Mouse (Mus musculus): ENCODE results near the gene Hps4. TPM values are rescaled to one million over a fixed set of nuclear protein-coding genes. Genes with fewer than 3 reads are reported as not detected.

Gene Hps4
- polyA plus RNA-seq, 1 experiment from 2014 or later = 36.0 TPM

DNA sequence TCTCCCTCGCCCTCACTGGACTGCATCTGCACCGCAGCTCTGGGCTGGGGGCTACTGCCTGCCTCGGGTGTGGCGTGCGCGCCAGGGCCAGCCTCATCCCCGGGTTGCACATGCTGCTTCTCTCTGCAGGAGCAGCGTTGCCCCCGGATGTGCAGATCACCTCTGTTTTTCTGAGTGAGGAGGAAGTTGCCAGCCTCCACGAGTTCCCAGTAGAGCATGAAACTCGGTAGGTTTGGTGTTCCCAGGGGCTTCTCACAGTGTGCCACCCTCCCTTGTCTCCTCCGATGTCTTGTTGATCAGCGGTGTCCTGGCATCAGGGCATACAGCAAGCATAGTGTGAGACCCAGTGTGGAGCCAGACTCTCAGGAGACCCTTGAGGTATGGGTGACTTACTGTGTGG lies 26.4 kb downstream of the Hps4 start:
- Histone ChIP-seq H3K4me3 (replicated peaks; ENCODE audit: low read length) (no peak overlapping the region), H3K27me3 (ENCODE audit: control insufficient read depth, insufficient read depth, low read length) (no peaks in the 10 kb centered on the region), H3K4me1 (replicated peaks; ENCODE audit: control insufficient read depth, insufficient read depth, low read length) (peaks cover 37% of the 10 kb centered on the region), H3K9me3 (ENCODE audit: control insufficient read depth, low read length) (no peaks in the 10 kb centered on the region), H3K4me2 (replicated peaks) (no peak overlapping the region), H3K27ac (no peak overlapping the region), H3K9ac (no peak overlapping the region), H3K36me3 (replicated peaks; ENCODE audit: control insufficient read depth, insufficient read depth) (peaks cover 38% of the 10 kb centered on the region)
- ATAC-seq (ENCODE audit: low FRiP score) (no peak), DNase-seq (ENCODE audit: low spot score) (no peak)
- 79% methylated on average over 13 of the region's 13 CpGs for WGBS

DNA sequence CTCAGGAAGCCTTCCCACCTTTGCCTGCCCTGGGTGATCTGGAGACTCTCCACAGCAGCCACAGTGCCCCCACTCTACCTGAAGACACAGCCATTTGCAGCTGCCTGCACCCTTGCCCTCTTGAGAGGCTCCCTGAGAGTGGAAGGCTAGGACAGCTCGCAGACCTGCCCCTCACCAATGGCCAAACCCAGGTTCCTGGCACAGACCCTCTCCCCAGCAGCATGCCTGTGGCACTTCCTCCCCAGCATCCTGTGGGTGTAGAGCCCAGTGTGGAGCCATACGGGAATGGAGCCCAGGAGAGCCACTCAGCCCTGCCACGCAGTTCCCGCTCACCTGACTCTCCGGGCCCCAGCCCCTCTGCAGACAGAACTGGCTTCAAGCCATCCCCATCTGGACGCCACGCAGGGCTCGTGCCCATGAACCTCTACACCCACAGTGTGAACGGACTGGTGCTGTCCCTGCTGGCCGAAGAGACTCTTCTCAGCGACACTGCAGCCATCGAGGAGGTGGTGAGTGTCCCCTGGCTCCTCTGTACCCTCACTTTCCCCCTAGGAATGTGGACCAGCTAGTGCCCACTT lies 27.4 kb downstream of the Hps4 start:
- H3K36me3 ChIP-seq (replicated peaks; ENCODE audit: control insufficient read depth, insufficient read depth) = peaks cover 37% of the 10 kb centered on the region
- peak overlapping the region; percentile 88 for H3K27ac ChIP-seq
- H3K9ac ChIP-seq = no peak overlapping the region; the same call in 1 of the 2 replicates
- peaks cover 37% of the 10 kb centered on the region for H3K4me1 ChIP-seq (replicated peaks; ENCODE audit: control insufficient read depth, insufficient read depth, low read length)
- ATAC-seq (ENCODE audit: low FRiP score) = no peak
- 72% methylated on average over 12 of the region's 12 CpGs for WGBS
- no peak overlapping the region for H3K4me3 ChIP-seq (replicated peaks; ENCODE audit: low read length)
- no peaks in the 10 kb centered on the region for H3K27me3 ChIP-seq (ENCODE audit: control insufficient read depth, insufficient read depth, low read length)
- H3K4me2 ChIP-seq (replicated peaks) = no peak overlapping the region
- DNase-seq (ENCODE audit: low spot score) = no peak
- H3K9me3 ChIP-seq (ENCODE audit: control insufficient read depth, low read length) = no peaks in the 10 kb centered on the region

DNA sequence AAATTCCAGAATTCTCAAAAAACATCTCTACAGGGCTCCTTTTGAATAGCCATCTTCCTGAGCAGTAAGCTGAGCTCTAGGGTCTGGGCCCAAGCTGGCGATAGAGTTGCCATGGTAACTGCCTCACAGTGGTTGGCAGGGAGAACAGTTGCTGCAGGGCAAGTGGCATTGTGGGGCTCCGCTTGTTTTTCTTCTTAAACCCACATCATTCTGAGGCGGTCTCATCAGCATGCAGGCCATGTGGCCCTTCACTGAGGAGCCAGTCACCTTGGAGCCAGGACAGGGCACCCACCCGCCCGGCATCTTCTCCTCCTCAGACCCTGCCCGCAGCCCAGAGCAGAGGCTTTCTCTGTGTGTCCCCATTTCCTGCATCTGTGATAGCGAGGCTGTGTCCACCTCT lies 29.1 kb downstream of the Hps4 start:
- H3K27ac ChIP-seq = peak overlapping the region; percentile 88
- DNase-seq (ENCODE audit: low spot score) (peak; percentile 85), ATAC-seq (ENCODE audit: low FRiP score) (peak; percentile 83)
- peak overlapping the region; percentile 29 for H3K9ac ChIP-seq
- H3K27me3 ChIP-seq (ENCODE audit: control insufficient read depth, insufficient read depth, low read length) = no peaks in the 10 kb centered on the region
- H3K9me3 ChIP-seq (ENCODE audit: control insufficient read depth, low read length) = no peaks in the 10 kb centered on the region
- peaks cover 37% of the 10 kb centered on the region for H3K4me1 ChIP-seq (replicated peaks; ENCODE audit: control insufficient read depth, insufficient read depth, low read length)
- peak overlapping the region; percentile 19; the same call in 1 of the 2 replicates for H3K4me2 ChIP-seq (replicated peaks)
- no peak overlapping the region for H3K4me3 ChIP-seq (replicated peaks; ENCODE audit: low read length)
- WGBS = 12% methylated on average over 7 of the region's 7 CpGs
- H3K36me3 ChIP-seq (replicated peaks; ENCODE audit: control insufficient read depth, insufficient read depth) = peaks cover 42% of the 10 kb centered on the region

GRCm38 (mm10) chr5:112376111-112376510 lies 33.2 kb downstream of the Hps4 start:
- Histone ChIP-seq H3K36me3 (replicated peaks; ENCODE audit: control insufficient read depth, insufficient read depth) (peaks cover 54% of the 10 kb centered on the region), H3K27me3 (ENCODE audit: control insufficient read depth, insufficient read depth, low read length) (no peaks in the 10 kb centered on the region), H3K9ac (no peak overlapping the region), H3K9me3 (ENCODE audit: control insufficient read depth, low read length) (no peaks in the 10 kb centered on the region), H3K4me1 (replicated peaks; ENCODE audit: control insufficient read depth, insufficient read depth, low read length) (peaks cover 18% of the 10 kb centered on the region), H3K4me2 (replicated peaks) (no peak overlapping the region), H3K4me3 (replicated peaks; ENCODE audit: low read length) (no peak overlapping the region), H3K27ac (no peak overlapping the region)
- DNase-seq (ENCODE audit: low spot score) = no peak
- 82% methylated on average over 4 of the region's 4 CpGs for WGBS
- no peak for ATAC-seq (ENCODE audit: low FRiP score)

GRCm38 (mm10) chr5:112377380-112377779 lies 34.5 kb downstream of the Hps4 start:
- DNase-seq (ENCODE audit: low spot score) = no peak
- Histone ChIP-seq H3K9me3 (ENCODE audit: control insufficient read depth, low read length) (no peaks in the 10 kb centered on the region), H3K4me3 (replicated peaks; ENCODE audit: low read length) (no peak overlapping the region), H3K27me3 (ENCODE audit: control insufficient read depth, insufficient read depth, low read length) (no peaks in the 10 kb centered on the region), H3K36me3 (replicated peaks; ENCODE audit: control insufficient read depth, insufficient read depth) (peaks cover 54% of the 10 kb centered on the region), H3K9ac (no peak overlapping the region), H3K27ac (no peak overlapping the region), H3K4me2 (replicated peaks) (no peak overlapping the region), H3K4me1 (replicated peaks; ENCODE audit: control insufficient read depth, insufficient read depth, low read length) (peaks cover 9% of the 10 kb centered on the region)
- no peak for ATAC-seq (ENCODE audit: low FRiP score)
- 82% methylated on average over 1 of the region's 1 CpGs for WGBS

- DNase-seq (ENCODE audit: low spot score) = no peak
- ATAC-seq (ENCODE audit: low FRiP score) = no peak
- peaks cover 50% of the 10 kb centered on the region for H3K36me3 ChIP-seq (replicated peaks; ENCODE audit: control insufficient read depth, insufficient read depth)
These were observed 35.8 kb downstream of the Hps4 start for GRCm38 (mm10) chr5:112378716-112379115.

GRCm38 (mm10) chr5:112381154-112381553 lies 38.3 kb downstream of the Hps4 start:
- DNase-seq (ENCODE audit: low spot score) (no peak), ATAC-seq (ENCODE audit: low FRiP score) (no peak)
- H3K9ac ChIP-seq = no peak overlapping the region
- H3K36me3 ChIP-seq (replicated peaks; ENCODE audit: control insufficient read depth, insufficient read depth) = peaks cover 54% of the 10 kb centered on the region
- H3K4me2 ChIP-seq (replicated peaks) = no peak overlapping the region
- no peak overlapping the region for H3K27ac ChIP-seq
- no peak overlapping the region for H3K4me3 ChIP-seq (replicated peaks; ENCODE audit: low read length)
- H3K4me1 ChIP-seq (replicated peaks; ENCODE audit: control insufficient read depth, insufficient read depth, low read length) = peaks cover 6% of the 10 kb centered on the region
- no peaks in the 10 kb centered on the region for H3K27me3 ChIP-seq (ENCODE audit: control insufficient read depth, insufficient read depth, low read length)
- H3K9me3 ChIP-seq (ENCODE audit: control insufficient read depth, low read length) = no peaks in the 10 kb centered on the region
- 90% methylated on average over 11 of the region's 11 CpGs for whole genome bisulfite sequencing

More at GRCm38 (mm10) chr5:112378716-112379115, 35.8 kb downstream of the Hps4 start:
- Histone ChIP-seq H3K9ac (no peak overlapping the region), H3K4me3 (replicated peaks; ENCODE audit: low read length) (no peak overlapping the region), H3K27me3 (ENCODE audit: control insufficient read depth, insufficient read depth, low read length) (no peaks in the 10 kb centered on the region), H3K27ac (no peak overlapping the region), H3K4me1 (replicated peaks; ENCODE audit: control insufficient read depth, insufficient read depth, low read length) (peaks cover 6% of the 10 kb centered on the region), H3K4me2 (replicated peaks) (no peak overlapping the region), H3K9me3 (ENCODE audit: control insufficient read depth, low read length) (no peaks in the 10 kb centered on the region)
- WGBS = 90% methylated on average over 6 of the region's 6 CpGs

DNA sequence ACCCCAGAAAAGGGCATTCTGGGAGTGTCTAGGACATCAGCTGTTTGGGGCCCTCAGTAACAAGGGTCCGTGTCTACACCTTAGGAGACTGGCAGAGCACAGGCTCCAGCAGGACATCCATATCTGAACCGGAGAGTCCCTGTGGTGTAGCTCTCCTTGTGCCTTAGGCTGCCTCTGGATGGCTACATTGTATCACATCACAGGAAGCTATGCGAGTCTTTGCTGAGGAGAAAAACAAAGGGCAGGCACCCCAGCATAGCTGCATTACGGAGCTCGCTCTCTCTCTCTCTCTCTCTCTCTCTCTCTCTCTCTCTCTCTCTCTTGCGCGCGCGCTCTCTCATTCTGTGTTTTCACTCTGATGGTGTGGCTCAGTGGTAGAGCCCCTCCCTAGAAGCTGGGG lies 39.2 kb downstream of the Hps4 start:
- H3K36me3 ChIP-seq (replicated peaks; ENCODE audit: control insufficient read depth, insufficient read depth) = peaks cover 56% of the 10 kb centered on the region
- DNase-seq (ENCODE audit: low spot score) (no peak), ATAC-seq (ENCODE audit: low FRiP score) (no peak)
- no peak overlapping the region for H3K4me3 ChIP-seq (replicated peaks; ENCODE audit: low read length)
- WGBS = 55% methylated on average over 9 of the region's 9 CpGs
- H3K4me1 ChIP-seq (replicated peaks; ENCODE audit: control insufficient read depth, insufficient read depth, low read length) = peaks cover 6% of the 10 kb centered on the region
- no peak overlapping the region for H3K4me2 ChIP-seq (replicated peaks)
- H3K27ac ChIP-seq = peak overlapping the region; percentile 49
- H3K9me3 ChIP-seq (ENCODE audit: control insufficient read depth, low read length) = no peaks in the 10 kb centered on the region
- peak overlapping the region; percentile 25 for H3K9ac ChIP-seq
- H3K27me3 ChIP-seq (ENCODE audit: control insufficient read depth, insufficient read depth, low read length) = no peaks in the 10 kb centered on the region

DNA sequence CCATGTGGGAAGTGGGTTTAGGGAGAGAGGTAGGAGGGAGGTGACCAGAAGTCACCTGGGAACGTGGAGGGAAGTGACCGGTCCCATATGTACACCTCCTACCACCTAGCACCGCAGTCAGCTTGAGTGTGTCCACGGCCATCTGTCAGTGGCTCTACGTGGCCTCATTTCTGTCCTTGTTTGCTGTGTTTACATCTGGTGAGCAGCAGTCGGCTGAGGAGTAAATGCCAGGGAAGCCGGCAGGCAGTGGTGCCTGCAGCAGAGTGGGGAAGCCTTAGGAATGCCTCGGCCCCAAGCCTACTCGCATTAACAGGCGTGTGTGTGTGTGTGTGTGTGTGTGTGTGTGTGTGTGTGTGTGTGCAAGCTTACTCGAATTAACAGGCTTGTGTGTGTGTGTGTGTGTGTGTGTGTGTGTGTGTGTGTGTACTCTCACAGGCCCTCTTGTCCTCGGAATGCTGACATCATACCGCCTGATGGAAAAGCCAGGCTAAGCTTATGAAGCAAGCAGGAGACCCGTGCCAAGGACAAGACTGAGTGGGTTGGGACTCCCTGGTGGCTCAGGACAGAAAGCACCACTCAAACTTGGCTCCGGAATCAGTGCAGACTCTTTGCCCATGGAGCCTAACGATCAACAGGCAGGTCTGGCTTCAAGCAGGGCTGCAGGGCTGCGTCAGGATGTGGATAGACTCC lies 39.9 kb downstream of the Hps4 start:
- Histone ChIP-seq H3K4me1 (replicated peaks; ENCODE audit: control insufficient read depth, insufficient read depth, low read length) (peaks cover 6% of the 10 kb centered on the region), H3K4me3 (replicated peaks; ENCODE audit: low read length) (no peak overlapping the region), H3K36me3 (replicated peaks; ENCODE audit: control insufficient read depth, insufficient read depth) (peaks cover 54% of the 10 kb centered on the region), H3K4me2 (replicated peaks) (no peak overlapping the region), H3K9me3 (ENCODE audit: control insufficient read depth, low read length) (no peaks in the 10 kb centered on the region), H3K27me3 (ENCODE audit: control insufficient read depth, insufficient read depth, low read length) (no peaks in the 10 kb centered on the region), H3K9ac (no peak overlapping the region), H3K27ac (peak overlapping the region; percentile 49; the same call in 1 of the 2 replicates)
- DNase-seq (ENCODE audit: low spot score) (no peak), ATAC-seq (ENCODE audit: low FRiP score) (peak; percentile 34; the same call in 1 of the 2 replicates)
- WGBS = 69% methylated on average over 16 of the region's 17 CpGs

Measured in hindbrain, embryonic 14.5 days (tissue).